Mouse (Mus musculus): ENCODE measurements around the gene Sfr1.

Gene Sfr1

GRCm38 (mm10) chr19:47731071-47731881 is at the start of gene Sfr1:
Gene Sfr1, plus strand, starts transcription at chr19:47731682.
- peak; percentile 98 for DNase-seq (ENCODE audit: low read depth)

- DNase-seq (ENCODE audit: low read depth): no peak
Measured at GRCm38 (mm10) chr19:47689592-47689991, 41.9 kb upstream of the Sfr1 start.

DNA sequence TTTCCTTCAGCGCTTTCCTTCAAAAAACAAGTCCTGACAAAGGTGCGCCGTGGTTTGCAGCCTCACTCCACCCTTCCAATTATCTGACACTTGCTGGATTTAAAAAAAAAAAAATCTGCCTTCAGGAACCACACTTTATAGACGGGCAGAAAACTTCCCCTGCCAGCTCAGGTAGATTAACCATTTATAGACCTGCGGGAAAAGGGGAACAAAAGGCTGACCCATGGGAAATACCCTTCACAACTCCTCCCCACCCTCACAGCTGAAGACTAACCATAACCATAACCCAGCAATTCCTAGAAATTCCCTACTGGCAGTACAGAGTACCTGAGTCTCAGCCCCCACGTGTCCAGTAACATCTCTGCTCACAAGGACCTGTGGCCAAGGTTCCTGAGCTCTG is 39.5 kb upstream of the Sfr1 start, which contains the start of gene Col17a1:
Col17a1 (minus strand) TSS at position 101 of the 400 bp plus-strand sequence.
- no peak for DNase-seq (ENCODE audit: low read depth)

GRCm38 (mm10) chr19:47695725-47696124 is 35.8 kb upstream of the Sfr1 start:
- no peak for DNase-seq (ENCODE audit: low read depth)

- DNase-seq (ENCODE audit: low read depth): no peak
Measured at GRCm38 (mm10) chr19:47696411-47696810, 35.1 kb upstream of the Sfr1 start.

- no peak for DNase-seq (ENCODE audit: low read depth)
Measured at GRCm38 (mm10) chr19:47697067-47697466, 34.4 kb upstream of the Sfr1 start.

- DNase-seq (ENCODE audit: low read depth): no peak
Measured at GRCm38 (mm10) chr19:47698266-47698665, 33.2 kb upstream of the Sfr1 start.

DNA sequence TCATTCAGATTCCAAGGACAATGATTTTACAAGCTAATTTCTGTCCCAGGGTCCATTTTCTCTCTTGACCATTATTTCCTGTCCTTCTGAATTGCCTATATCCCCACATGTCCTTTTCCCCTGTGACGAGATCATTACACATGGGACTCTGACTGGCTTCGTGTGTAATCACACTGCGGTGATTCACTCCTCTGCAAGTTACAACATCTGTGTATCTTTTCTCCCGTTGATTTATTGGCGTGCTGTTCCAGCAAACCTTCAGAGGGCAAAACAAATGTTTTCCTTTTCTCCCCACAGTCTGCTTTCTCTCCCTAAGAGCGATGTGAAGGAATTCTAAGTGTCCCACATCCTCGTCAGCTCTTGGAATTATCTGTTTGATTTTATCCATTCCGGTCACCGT is 31.7 kb upstream of the Sfr1 start:
- no peak for DNase-seq (ENCODE audit: low read depth)

GRCm38 (mm10) chr19:47700509-47700908 is 31.0 kb upstream of the Sfr1 start:
- no peak for DNase-seq (ENCODE audit: low read depth)

- no peak for DNase-seq (ENCODE audit: low read depth)
Measured at GRCm38 (mm10) chr19:47705080-47705771, 26.3 kb upstream of the Sfr1 start.

GRCm38 (mm10) chr19:47705772-47706309 is 25.6 kb upstream of the Sfr1 start:
- no peak for DNase-seq (ENCODE audit: low read depth)

GRCm38 (mm10) chr19:47710376-47710775 is 21.1 kb upstream of the Sfr1 start:
- DNase-seq (ENCODE audit: low read depth): no peak

- DNase-seq (ENCODE audit: low read depth): no peak
Measured at GRCm38 (mm10) chr19:47713457-47713856, 18.0 kb upstream of the Sfr1 start.

DNA sequence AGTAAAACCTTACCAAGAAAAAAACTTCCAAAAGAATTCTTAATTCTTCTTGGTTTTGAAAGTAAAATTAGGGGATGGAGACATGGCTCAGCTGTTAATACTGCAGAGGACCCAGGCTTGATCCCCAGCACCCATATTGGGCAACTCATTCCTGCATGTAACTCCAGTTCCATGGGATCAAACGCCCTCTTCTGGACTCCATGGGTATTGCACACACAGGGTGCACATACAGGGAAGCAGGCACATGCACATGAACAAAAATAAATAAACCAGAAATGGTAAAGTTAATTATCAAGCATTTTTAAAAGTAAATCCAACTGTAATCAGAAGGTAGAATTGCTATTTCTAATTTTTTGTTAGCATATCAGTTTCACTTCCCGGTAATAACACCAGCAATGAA is 15.3 kb upstream of the Sfr1 start:
- no peak for DNase-seq (ENCODE audit: low read depth)

DNA sequence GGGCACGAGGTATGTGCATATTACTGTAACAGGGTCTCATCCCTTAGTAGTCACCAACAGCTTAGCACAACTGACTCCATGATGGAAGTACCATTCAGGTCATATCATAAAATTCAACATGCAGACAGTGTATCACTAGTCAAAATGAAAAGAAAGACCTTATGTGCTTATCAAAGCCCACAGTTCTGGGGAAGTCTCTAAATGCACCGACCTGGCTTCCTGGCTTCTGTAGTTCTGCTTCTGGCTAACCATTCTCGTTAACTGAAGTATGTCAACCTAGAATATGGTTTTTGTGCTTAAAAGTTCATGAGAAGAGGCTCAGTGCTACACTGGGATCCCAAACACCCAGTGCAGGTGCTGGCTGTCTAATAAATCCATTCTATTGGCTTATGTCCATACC is 12.3 kb upstream of the Sfr1 start:
- DNase-seq (ENCODE audit: low read depth): no peak

DNA sequence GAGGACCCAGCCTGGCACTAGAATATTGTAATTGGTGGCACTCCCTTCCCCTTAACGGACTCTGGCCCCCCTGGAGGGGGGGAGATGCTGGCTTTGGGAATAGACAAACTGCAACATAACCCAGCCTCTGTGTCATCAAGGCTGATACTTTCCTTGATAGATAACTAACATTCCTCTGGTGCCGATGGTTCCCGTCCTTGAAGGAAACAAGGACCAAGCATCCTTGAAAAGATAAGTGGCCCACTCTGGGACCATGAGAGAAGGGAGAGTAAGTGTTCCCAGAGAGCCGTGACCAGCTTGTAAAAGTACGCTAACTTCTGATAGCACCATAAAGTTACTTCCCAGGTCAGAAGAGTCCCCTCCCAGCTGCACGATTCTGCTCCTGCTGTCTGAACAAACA is 9.0 kb upstream of the Sfr1 start:
- DNase-seq (ENCODE audit: low read depth): no peak

DNA sequence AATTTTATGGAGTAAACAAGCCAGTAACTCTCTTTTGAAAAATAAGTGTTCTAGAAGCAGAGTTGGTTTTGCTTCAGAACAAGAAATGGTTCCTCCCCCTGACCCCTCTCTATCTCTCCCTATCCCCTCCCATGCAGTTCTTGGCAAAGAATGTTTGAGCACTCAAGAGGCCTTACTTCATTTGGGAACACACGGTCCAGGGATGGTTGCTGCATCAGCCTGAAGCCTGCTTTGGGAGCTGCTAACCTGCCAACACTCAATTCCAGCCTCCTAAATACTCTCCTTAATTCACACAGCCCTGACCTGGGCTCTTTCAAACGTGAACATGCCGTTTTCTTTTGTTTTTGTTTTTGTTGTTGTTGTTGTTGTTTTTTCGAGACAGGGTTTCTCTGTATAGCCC is 6.6 kb upstream of the Sfr1 start:
- DNase-seq (ENCODE audit: low read depth): no peak

GRCm38 (mm10) chr19:47725643-47726140 is 5.8 kb upstream of the Sfr1 start:
- DNase-seq (ENCODE audit: low read depth): no peak

GRCm38 (mm10) chr19:47730691-47731070 is 801 bp upstream of the Sfr1 start:
- peak; percentile 90 for DNase-seq (ENCODE audit: low read depth)

GRCm38 (mm10) chr19:47731931-47732330 is 449 bp downstream of the Sfr1 start:
- peak; percentile 85 for DNase-seq (ENCODE audit: low read depth)

DNA sequence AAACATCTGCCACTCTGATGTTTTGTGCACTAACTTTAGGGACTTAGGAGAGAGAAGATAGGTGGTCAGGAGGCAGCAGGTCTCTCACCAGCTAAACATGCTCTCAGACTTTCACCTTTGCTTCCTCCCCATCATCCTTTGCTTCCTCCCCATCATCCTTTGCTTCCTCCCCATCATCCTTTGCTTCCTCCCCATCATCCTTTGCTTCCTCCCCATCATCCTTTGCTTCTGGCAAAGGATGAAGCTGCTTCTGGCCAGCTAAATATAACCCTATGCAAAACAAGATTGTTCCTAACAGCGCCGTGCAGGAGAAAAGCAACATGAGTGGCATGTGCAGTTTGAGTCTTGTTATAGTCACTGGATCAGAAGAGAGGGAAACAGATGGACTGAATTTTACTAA is 15.6 kb downstream of the Sfr1 start:
- no peak for DNase-seq (ENCODE audit: low read depth)

DNA sequence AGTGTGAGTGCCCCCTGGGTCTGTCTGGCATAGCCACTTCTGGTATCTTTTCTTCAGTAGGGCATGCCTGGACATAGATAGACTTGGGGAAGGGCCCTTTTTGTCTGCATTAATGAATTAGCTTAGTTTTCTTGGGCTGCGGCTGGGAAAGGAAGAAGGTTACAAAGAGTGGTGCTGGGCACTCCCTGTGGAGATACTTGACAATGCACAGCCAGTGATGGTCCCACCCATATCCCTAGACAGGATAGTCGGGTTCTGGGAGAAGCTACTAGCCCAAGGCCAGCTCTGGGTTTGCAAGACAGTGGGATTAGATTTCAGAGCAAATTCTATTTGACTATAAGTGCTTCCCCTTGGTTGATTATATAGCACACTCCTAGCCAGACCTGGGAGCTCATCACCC is 17.5 kb downstream of the Sfr1 start:
- DNase-seq (ENCODE audit: low read depth): no peak

DNA sequence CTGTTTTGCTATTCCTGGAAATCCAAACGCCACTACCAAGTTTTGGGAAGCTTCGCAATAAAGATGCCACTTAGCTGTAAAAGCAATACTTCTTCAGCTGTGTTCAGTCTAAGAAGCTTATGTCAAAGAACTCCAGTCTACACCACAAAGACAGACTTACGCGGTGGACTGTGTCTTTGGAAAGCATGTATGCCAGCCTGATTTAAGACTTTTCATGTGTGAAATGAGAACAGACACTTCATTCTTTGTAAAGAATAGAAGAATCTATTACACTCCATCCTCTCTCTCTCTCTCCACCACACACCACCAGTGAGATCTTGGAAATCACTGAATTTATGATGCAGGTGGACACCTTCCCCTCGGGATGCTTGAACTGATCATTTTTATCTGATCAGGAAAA is 18.9 kb downstream of the Sfr1 start:
- no peak for DNase-seq (ENCODE audit: low read depth)

All from induced T-regulatory cell, adult 2 months (primary cell).